Mouse (Mus musculus): ENCODE results near the gene Unc13a.
A peak's percentile ranks its signal among the peaks of the same experiment; 100 is the strongest.

The Unc13a gene

DNA sequence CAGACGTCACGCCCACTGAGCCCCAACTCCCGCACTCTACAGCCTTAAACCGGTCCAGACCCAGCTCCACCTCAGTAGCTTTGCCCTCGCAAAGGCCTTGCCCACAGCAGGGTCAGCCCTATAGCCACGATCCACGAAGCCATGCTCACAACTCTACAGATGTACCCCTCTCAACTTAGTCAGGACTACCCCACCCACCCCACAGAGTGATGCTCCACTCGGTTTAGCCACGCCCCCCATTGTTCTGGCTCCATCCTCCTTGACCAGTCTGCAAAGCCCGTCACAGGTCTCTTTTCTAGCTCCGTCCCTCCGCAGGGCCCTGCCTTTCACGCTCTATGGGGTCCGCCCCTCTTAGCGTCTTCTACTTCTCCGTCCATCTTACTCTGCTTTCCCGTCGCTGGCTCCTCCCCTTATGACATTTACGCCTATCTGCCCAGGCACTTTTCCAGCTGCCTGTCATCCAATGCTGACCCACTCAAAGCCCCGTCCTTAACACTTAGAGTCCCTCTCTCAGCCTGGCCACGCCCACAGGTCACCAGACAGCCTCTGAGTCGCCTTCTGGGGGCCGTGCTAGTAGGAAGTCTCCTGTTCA is 14.7 kb upstream of the Unc13a start:
- no peak for DNase-seq (ENCODE audit: low spot score)

DNA sequence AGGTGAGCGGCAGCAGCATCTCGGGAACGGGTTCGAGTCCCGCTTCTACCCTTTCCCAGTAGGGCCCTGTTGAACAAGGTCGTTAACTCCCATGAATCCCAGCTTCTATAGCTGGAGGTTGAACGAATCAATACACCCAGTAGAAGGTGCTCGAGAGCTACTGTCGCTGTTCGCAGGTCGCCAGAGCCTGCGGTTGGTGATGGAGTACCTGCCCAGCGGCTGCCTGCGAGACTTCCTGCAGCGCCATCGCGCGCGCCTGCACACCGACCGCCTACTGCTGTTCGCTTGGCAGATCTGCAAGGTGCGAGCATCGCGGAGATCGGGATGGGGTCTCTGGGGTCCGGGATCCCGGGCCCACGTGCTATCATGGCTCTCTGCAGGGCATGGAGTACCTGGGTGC is 14.0 kb upstream of the Unc13a start:
- no peak for DNase-seq (ENCODE audit: low spot score)

DNA sequence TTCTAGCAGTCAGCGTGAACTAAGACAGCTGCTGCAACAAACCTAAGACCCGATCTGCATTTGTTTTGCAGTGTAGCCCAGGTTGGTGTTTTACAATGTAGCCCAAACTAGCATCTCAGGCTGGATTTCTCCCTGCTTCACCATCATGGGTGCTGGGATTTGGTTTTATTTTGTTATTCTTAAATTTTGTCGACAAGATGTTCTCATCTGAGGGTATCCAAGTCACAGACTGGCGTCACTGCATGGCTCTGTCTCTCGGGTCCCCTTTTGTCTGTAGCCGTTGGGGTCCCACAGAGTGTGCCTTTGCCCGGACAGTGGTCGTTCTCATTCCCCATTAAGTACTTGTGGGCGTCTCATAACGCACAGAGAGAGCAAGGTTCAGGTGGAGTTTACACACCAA is 13.1 kb upstream of the Unc13a start:
- DNase-seq (ENCODE audit: low spot score), result no peak

GRCm38 (mm10) chr8:71682832-71683231 is 11.3 kb upstream of the Unc13a start:
- DNase-seq (ENCODE audit: low spot score), result no peak

GRCm38 (mm10) chr8:71681369-71681915 is 9.9 kb upstream of the Unc13a start:
- DNase-seq (ENCODE audit: low spot score), result no peak

DNA sequence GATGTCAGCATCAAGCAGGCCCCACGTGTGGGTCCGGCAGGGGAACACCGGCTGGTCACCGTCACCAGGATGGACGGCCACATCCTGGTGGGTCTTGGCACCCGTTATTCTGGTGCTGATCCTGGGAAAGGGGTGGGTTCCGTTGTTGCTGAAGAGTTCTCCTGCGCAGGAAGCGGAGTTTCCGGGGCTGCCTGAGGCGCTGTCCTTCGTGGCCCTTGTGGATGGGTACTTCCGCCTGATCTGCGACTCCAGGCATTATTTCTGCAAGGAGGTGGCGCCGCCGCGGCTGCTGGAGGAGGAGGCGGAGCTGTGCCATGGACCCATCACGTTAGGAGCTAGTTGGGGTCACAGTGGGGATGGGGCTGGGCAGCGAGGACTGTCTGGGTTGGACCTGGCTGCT is 8.9 kb upstream of the Unc13a start:
- DNase-seq (ENCODE audit: low spot score), result no peak

DNA sequence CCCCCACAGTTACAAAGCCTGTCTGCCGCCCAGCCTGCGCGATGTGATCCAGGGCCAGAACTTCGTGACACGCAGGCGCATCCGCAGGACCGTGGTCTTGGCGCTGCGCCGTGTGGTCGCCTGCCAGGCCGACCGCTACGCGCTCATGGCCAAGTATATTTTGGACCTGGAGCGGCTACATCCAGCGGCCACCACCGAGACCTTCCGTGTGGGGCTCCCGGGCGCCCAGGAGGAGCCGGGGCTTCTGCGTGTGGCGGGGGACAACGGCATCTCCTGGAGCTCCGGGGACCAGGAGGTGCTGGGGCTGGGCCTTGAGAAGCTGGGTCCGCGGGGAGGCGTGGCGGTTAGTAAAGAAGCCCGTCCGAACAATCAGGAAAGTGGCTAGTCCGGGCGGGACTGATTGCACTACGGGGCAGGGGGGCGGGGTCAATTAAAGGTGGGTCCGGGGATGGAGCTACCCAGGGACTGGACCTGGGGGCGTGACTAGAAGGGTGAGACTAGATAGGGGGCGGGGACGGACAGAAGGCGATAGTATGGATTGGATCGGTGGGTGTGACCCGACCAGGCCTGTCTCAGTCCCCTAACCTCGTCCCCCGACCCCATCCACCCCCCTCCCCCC is 8.1 kb upstream of the Unc13a start:
- DNase-seq (ENCODE audit: low spot score), result no peak

DNA sequence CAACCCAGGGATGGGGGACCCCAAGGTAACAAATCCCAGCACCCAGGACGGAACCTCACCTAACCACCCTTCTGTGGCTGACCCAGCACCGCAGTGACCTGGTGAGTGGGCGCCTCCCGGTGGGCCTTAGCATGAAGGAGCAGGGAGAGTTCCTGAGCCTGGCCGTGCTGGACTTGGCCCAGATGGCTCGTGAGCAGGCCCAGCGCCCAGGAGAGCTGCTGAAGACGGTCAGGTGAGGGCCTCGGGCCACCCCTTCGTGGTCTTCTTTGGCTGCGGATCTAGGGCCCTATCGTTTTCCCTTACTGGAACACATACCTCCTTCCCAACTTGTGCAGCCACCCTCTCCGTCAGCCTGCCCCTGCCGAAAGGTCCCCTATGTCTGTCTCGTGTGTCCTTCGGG is 7.6 kb upstream of the Unc13a start:
- no peak for DNase-seq (ENCODE audit: low spot score)

- DNase-seq (ENCODE audit: low spot score), result no peak
Observed at GRCm38 (mm10) chr8:71678216-71678615, 6.7 kb upstream of the Unc13a start.

GRCm38 (mm10) chr8:71677555-71677954 is 6.0 kb upstream of the Unc13a start:
- DNase-seq (ENCODE audit: low spot score), result no peak

DNA sequence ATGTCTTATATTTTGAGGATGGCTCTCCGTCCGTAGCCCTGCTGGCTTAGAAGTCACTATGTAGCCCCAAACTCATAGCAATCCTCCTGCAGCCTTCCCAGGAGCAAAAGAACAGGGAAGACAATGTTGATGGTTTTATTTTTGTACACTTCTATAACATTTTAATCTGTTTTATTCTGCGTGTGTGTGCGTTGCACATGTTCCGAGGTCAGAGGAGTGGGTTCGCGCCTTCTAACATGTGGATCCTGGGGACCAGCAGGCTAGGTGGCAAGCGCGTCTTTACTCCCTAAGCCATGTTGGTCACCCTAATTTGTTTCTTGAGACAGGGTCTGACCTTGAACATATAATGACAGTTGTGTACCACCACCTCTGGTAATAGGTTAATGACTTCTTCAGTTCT is 5.2 kb upstream of the Unc13a start:
- no peak for DNase-seq (ENCODE audit: low spot score)

- peak; percentile 72 for DNase-seq (ENCODE audit: low spot score)
Observed at GRCm38 (mm10) chr8:71676020-71676741, 4.6 kb upstream of the Unc13a start, which contains the start of gene Jak3. TSS of gene Jak3 (plus strand) at chr8:71676296.

- DNase-seq (ENCODE audit: low spot score), result no peak
Observed at GRCm38 (mm10) chr8:71675456-71676019, 4.0 kb upstream of the Unc13a start.

DNA sequence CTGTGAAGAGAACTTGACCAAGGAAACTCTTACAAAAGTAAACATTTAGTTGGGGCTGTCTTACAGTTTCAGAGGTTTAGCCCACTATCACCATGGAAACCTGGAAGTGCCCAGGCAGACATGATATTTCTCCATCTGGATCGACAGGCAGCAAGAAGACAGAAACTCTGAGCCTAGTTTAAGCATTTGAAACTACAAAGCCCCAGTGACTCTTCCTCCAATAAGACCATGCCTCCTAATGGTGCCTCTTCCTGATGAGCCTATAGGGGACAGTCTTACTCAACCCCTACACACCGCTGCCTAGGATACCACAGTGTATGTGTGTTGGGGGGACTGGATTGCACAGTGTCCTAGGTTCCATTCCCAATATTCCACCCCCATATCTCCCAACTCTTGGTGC is 2.5 kb upstream of the Unc13a start:
- no peak for DNase-seq (ENCODE audit: low spot score)

DNA sequence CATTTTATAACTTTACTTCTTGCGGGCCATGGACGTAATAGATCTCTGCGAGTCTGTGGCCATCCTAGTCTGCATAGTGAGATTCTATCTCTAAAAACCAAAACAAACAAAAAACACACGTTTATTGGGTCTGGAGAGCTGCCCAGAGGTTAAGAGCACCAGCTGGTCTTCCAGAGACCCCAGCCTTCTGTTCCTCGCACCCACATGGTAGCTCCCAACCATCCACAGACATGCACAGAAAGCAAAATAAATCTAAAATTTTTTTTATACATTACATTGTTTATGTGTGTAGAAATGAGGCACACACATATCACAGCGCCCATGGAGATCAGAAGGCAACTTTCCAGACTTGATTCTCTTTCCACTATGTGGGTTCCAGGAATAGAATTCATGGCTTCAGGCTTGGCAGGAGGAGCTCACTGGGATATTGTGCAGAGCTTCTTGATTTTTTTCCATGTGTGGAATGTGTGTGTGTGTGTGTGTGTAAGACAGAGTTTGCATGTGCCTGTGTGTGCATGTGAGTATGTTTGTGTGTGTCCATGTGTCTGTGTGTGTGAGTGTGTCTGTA is 695 bp upstream of the Unc13a start:
- DNase-seq (ENCODE audit: low spot score), result no peak

DNA sequence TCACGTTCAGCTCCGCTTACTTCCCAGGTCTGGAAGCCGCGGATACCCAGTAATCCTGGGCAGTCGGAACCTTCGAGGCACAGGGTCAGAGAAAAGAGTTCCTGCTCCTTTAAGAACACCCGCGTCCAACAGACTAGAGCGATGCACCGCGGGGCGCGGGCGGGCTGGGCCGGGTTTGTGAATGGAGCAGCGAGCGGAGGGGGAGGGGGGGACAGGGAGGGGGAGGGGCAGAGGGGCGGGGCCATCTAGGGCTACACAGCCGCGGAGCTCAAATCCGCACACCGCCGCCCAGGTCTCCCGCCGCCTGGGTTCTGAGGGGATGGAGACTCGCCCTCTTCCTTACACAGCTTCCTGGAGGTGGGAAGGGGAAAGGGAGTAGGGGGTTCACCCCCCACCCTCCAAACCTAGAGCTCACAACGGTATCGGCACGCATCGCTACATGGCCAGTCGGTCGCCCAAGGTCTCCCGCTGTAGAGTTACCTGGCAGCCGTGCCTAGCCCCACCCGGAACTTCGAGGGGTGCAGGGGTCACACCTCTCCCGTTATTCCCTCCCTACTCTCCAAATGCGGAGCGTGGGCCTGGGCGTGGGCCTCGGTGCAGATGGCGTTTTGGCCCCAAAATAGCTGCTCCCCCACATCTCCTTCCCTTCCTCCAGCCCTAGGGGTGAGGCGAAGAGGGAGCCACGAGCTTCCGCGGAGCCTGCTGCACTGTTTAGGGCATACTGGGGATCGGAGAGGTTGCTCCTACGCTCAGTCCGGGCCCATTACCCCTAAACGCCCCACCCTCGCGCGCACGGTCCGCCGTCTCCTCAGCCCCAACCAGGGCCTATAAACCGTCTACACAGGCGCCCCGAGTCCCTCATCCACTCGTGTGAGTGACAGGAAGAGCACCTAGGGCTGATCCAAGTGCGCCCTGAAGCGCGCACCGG is 672 bp downstream of the Unc13a start:
- DNase-seq (ENCODE audit: low spot score), result peak; percentile 82

DNA sequence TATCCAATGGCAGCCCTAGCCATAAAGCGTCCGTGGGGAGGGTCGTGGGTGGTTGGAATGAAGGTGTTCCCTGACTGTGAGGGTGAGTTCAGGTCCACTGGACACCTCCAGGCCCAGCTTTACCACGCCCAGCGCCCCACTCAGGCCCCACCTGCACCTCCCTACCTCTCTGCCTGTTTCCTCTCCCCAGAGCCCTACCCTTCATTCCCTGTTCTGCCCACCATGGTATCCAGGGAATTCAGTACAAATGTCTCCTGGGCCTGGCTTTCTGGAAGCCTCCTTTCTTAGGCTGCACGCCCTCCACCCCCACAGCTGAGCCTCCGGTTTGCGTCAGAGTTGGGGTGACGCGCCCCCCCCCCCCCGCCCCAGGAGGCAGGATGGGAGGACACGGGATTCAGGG is 1.4 kb downstream of the Unc13a start:
- DNase-seq (ENCODE audit: low spot score), result no peak

- no peak for DNase-seq (ENCODE audit: low spot score)
Observed at GRCm38 (mm10) chr8:71668220-71668975, 3.2 kb downstream of the Unc13a start.

DNA sequence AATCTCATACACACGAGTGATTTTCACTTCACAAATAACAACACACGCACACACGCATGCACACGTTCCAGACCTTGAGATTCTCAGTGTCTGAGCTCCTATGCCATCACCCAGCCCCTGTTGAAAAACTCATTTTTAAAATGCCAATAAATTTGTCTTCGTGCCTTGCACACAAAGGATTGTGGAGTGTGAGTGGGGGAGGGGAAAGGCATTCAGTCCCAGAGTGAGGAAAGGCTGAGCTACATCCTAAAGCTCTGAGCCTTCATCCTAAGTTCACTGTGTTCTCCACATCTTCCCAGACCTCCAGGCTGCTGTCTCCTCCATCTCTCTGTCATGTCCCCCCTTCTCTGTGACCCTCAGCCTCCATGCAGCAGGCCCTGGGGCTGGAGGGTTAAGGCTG is 4.3 kb downstream of the Unc13a start:
- DNase-seq (ENCODE audit: low spot score), result no peak

DNA sequence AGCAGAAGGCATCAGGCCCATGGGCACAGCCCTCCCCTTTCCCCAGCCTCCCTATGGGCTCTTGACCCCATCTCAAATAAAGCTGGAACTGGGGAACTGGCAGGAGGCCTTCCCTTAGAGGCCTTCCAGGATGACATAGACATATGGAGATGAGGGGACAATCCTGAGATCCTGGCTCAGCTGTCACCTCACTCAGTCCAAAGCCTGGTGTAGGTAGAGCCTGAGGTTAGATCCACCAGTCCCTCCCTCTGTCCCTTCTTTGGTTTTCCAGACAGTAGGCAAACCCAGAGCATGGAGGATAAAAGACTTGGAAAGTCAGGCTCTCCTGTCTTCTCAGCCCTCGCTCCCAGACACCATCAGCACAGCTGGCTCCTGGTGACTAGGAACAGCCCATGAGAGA is 4.7 kb downstream of the Unc13a start:
- DNase-seq (ENCODE audit: low spot score), result no peak
